In the genomic region with DNA sequence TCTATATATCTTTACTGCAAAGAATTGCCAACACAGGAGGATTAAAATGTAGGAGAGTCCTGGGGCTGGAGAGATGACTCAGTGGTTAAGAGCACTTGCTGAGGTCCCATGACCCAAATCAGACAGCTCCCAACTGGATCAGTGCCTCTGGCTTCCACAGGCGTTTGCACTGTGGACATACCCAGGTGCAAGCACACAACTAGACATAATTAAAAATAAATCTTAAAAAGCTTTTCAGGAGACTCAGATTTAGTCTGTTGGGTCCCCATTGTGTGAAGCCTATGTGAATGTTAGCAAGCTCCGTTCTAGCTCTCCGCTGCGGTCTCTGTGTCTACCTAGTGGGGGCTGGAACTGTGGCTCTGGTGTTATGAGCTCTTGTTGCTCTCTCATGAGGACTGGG, we compare ENCODE assay signal across 10 mouse cellular contexts. TPM values are rescaled to one million over a fixed set of nuclear protein-coding genes. Genes with fewer than 3 reads are reported as not detected.
DNase-seq lines count a peak whose midpoint lies in the region; ATAC-seq lines count a peak whose summit lies in the region.
"Had no signal": no experiment of that assay in that cellular context is flagged by ENCODE, and none has a peak within 500 bp of the region (broad histone marks: within the 10 kb centered on the region; RNA-seq: fewer than 3 reads in every experiment).

No protein-coding gene starts in this region.

- H3K9ac ChIP-seq in heart, embryonic 15.5 days: no peak overlapping the region
- H3K9ac ChIP-seq in lung, embryonic 16.5 days (ENCODE audit: low read length): no peak overlapping the region
- no peak overlapping the region for H3K9ac ChIP-seq in embryonic facial prominence, embryonic 11.5 days (replicated peaks; ENCODE audit: low read length)
- no peak overlapping the region for H3K9ac ChIP-seq in limb, embryonic 12.5 days (replicated peaks)
- H3K9ac ChIP-seq: liver, embryonic 12.5 days had no signal

- H3K4me2 ChIP-seq in heart, embryonic 15.5 days: peak overlapping the region; percentile 95
- H3K4me2 ChIP-seq in lung, embryonic 16.5 days (ENCODE audit: low read depth, low read length): peak overlapping the region; percentile 90
- H3K4me2 ChIP-seq in embryonic facial prominence, embryonic 11.5 days (ENCODE audit: low read depth, low read length): peak overlapping the region; percentile 15; the same call in 1 of the 2 replicates
- H3K4me2 ChIP-seq in limb, embryonic 12.5 days: peak overlapping the region; percentile 77

- DNase-seq in heart, embryonic 10.5 days (ENCODE audit: low spot score): no peak
- no peak for DNase-seq in lung, postnatal 10 days
- no peak for DNase-seq in embryonic facial prominence, embryonic 11.5 days (ENCODE audit: low spot score)
- DNase-seq in cerebellum, adult 11-12 months: no peak
- no peak for DNase-seq in gastrocnemius, postnatal 10 days
- DNase-seq: right cerebral cortex, postnatal 25 days had no signal

- H3K9me3 ChIP-seq in heart, embryonic 15.5 days (replicated peaks): no peaks in the 10 kb centered on the region
- H3K9me3 ChIP-seq in heart, embryonic 10.5 days: no peaks in the 10 kb centered on the region
- no peaks in the 10 kb centered on the region for H3K9me3 ChIP-seq in lung, embryonic 16.5 days (ENCODE audit: control insufficient read depth, low read length)
- H3K9me3 ChIP-seq in embryonic facial prominence, embryonic 11.5 days (replicated peaks; ENCODE audit: control insufficient read depth, low read length): no peaks in the 10 kb centered on the region
- no peaks in the 10 kb centered on the region for H3K9me3 ChIP-seq in limb, embryonic 12.5 days
- H3K9me3 ChIP-seq: liver, embryonic 12.5 days had no signal

- peaks cover 32% of the 10 kb centered on the region for H3K4me1 ChIP-seq in heart, embryonic 15.5 days (replicated peaks)
- H3K4me1 ChIP-seq in heart, embryonic 10.5 days: peaks cover 40% of the 10 kb centered on the region
- peaks cover 31% of the 10 kb centered on the region for H3K4me1 ChIP-seq in lung, embryonic 16.5 days (replicated peaks; ENCODE audit: control insufficient read depth, insufficient read depth, low read length)
- peaks cover 7% of the 10 kb centered on the region; the same call in 1 of the 2 replicates for H3K4me1 ChIP-seq in embryonic facial prominence, embryonic 11.5 days (ENCODE audit: control insufficient read depth, insufficient read depth, low read length)
- H3K4me1 ChIP-seq in limb, embryonic 12.5 days (replicated peaks): peaks cover 55% of the 10 kb centered on the region

- no peaks in the 10 kb centered on the region for H3K36me3 ChIP-seq in heart, embryonic 15.5 days
- no peaks in the 10 kb centered on the region for H3K36me3 ChIP-seq in heart, embryonic 10.5 days
- H3K36me3 ChIP-seq in lung, embryonic 16.5 days (ENCODE audit: control insufficient read depth, insufficient read depth, low read length): no peaks in the 10 kb centered on the region
- no peaks in the 10 kb centered on the region for H3K36me3 ChIP-seq in embryonic facial prominence, embryonic 11.5 days (replicated peaks; ENCODE audit: control insufficient read depth, insufficient read depth, low read depth, low read length)
- H3K36me3 ChIP-seq in limb, embryonic 12.5 days: no peaks in the 10 kb centered on the region
- H3K36me3 ChIP-seq: liver, embryonic 12.5 days had no signal

- WGBS in heart, embryonic 15.5 days: 89% methylated on average over 4 of the region's 4 CpGs
- 90% methylated on average over 4 of the region's 4 CpGs for WGBS in heart, embryonic 10.5 days
- 85% methylated on average over 4 of the region's 4 CpGs for WGBS in lung, embryonic 16.5 days
- 80% methylated on average over 4 of the region's 4 CpGs for WGBS in embryonic facial prominence, embryonic 11.5 days
- WGBS in limb, embryonic 12.5 days: 87% methylated on average over 4 of the region's 4 CpGs

- no peak for ATAC-seq in heart, embryonic 15.5 days (replicated peaks; ENCODE audit: insufficient number of reproducible peaks, insufficient read depth, low FRiP score, low read depth)
- no peak for ATAC-seq in lung, embryonic 16.5 days (ENCODE audit: low read depth)
- ATAC-seq in embryonic facial prominence, embryonic 11.5 days (replicated peaks; ENCODE audit: insufficient number of reproducible peaks, low FRiP score, low TSS enrichment, low read depth): no peak
- ATAC-seq in limb, embryonic 12.5 days (ENCODE audit: insufficient number of reproducible peaks, insufficient read depth, low FRiP score, low TSS enrichment, low read depth): no peak
- ATAC-seq: liver, embryonic 12.5 days had no signal

- no peaks in the 10 kb centered on the region for H3K27me3 ChIP-seq in heart, embryonic 15.5 days
- H3K27me3 ChIP-seq in heart, embryonic 10.5 days (ENCODE audit: insufficient read depth, poor library complexity, severe bottlenecking): peaks cover 13% of the 10 kb centered on the region; the same call in 1 of the 2 replicates
- H3K27me3 ChIP-seq in lung, embryonic 16.5 days (ENCODE audit: control insufficient read depth, insufficient read depth, low read depth, low read length): no peaks in the 10 kb centered on the region
- H3K27me3 ChIP-seq in embryonic facial prominence, embryonic 11.5 days (ENCODE audit: control insufficient read depth, insufficient read depth, low read length): no peaks in the 10 kb centered on the region
- H3K27me3 ChIP-seq in limb, embryonic 12.5 days: no peaks in the 10 kb centered on the region

- H3K27ac ChIP-seq in heart, embryonic 15.5 days: no peak overlapping the region
- H3K27ac ChIP-seq in heart, embryonic 10.5 days: no peak overlapping the region
- no peak overlapping the region for H3K27ac ChIP-seq in lung, embryonic 16.5 days (ENCODE audit: low read length)
- no peak overlapping the region for H3K27ac ChIP-seq in embryonic facial prominence, embryonic 11.5 days (replicated peaks; ENCODE audit: low read depth, low read length)
- no peak overlapping the region for H3K27ac ChIP-seq in limb, embryonic 12.5 days
- H3K27ac ChIP-seq: liver, embryonic 12.5 days had no signal

- peak overlapping the region; percentile 85; the same call in 1 of the 2 replicates for H3K4me3 ChIP-seq in heart, embryonic 15.5 days
- no peak overlapping the region; the same call in 1 of the 2 replicates for H3K4me3 ChIP-seq in heart, embryonic 10.5 days
- H3K4me3 ChIP-seq in lung, embryonic 16.5 days (ENCODE audit: low read length): peak overlapping the region; percentile 78
- no peak overlapping the region for H3K4me3 ChIP-seq in embryonic facial prominence, embryonic 11.5 days (ENCODE audit: low read depth, low read length)
- peak overlapping the region; percentile 89; the same call in 1 of the 2 replicates for H3K4me3 ChIP-seq in limb, embryonic 12.5 days (replicated peaks)

RNA-seq across cellular contexts. Expression of a gene that starts 1.8 kb away (rescaled TPM):
- 24.9 and 33.7 TPM in 2 replicates for polyA plus RNA-seq in heart, embryonic 15.5 days (2015; fragmentation: Nextera tagmentation; extraction: Ambion mirVana)
- polyA plus RNA-seq in heart, embryonic 10.5 days (2016; fragmentation: Nextera tagmentation; extraction: Ambion mirVana): 19.3 and 33.6 TPM in 2 replicates
- 53.1 and 54.1 TPM in 2 replicates for polyA plus RNA-seq in lung, embryonic 16.5 days (2015; fragmentation: Nextera tagmentation; extraction: Ambion mirVana)
- 39.1 and 41.2 TPM in 2 replicates for polyA plus RNA-seq in embryonic facial prominence, embryonic 11.5 days (2014; fragmentation: Nextera tagmentation; extraction: Ambion mirVana)
- polyA plus RNA-seq in limb, embryonic 12.5 days (2016; fragmentation: Nextera tagmentation; extraction: Ambion mirVana): 44.2 and 51.3 TPM in 2 replicates
- 10 to 100 TPM; 31.9 to 38.6 TPM for total RNA-seq in gastrocnemius, postnatal 10 days (2021)

Comparison
In these comparisons a context has a peak if more than half of its experiments do, and no peak if none do; other contexts are left out.
1. H3K4me3 ChIP-seq: peak in heart, embryonic 15.5 days (single experiment), lung, embryonic 16.5 days (single experiment) and limb, embryonic 12.5 days (single experiment); none in heart, embryonic 10.5 days (single experiment) and embryonic facial prominence, embryonic 11.5 days (single experiment).
2. H3K4me2 ChIP-seq: peak in every context shown above with its lines; median percentile 95 in heart, embryonic 15.5 days; 90 in lung, embryonic 16.5 days; 77 in limb, embryonic 12.5 days; 15 in embryonic facial prominence, embryonic 11.5 days.